Mouse (Mus musculus): Measurements from ENCODE around the gene Rplp0. TPM values are rescaled to one million over a fixed set of nuclear protein-coding genes. Genes with fewer than 3 reads are reported as not detected.

The Rplp0 gene
- total and polyA plus RNA-seq, 2 experiments from 2014 or later, result 796 to 1,861 TPM

DNA sequence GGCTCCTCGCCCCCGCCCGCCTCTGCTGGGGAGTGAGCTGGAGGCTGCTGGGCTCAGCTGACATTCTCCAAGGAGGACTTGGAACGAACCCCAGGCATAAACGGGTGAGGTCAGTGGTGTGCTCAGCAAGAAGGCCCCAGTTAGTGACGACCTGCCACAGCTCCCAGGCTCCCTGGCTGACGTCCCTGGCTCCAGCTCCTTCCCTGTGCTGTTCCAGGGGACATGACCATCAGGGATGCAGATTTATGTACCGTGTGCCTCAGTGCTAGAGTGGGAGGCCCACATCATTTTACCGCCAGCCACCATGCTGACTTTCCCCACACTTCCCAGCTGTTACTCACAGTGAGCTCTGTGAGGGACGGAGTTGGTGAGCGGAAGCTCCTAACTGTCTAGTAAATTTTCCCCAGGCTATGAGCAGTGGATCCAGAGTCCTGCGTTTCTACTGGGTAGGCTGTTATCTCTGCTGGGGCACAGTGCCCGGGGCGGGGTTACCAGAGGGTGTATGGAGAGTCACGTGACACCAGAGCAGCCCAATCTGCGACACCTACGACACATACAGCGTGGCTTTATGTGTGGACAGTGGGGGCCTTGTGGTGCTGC is 27.5 kb upstream of the Rplp0 start:
- Histone ChIP-seq H3K9me3 (ENCODE audit: low read length) (no peaks in the 10 kb centered on the region), H3K27me3 (ENCODE audit: insufficient read depth, low read length) (no peaks in the 10 kb centered on the region), H3K36me3 (ENCODE audit: insufficient read depth, low read length) (no peaks in the 10 kb centered on the region), H3K4me3 (ENCODE audit: low read length) (no peak overlapping the region), H3K9ac (replicated peaks; ENCODE audit: low read length) (no peak overlapping the region), H3K4me1 (ENCODE audit: insufficient read depth, low read length) (peaks cover 38% of the 10 kb centered on the region), H3K27ac (peak overlapping the region; percentile 66), H3K4me2 (ENCODE audit: low read depth, low read length) (0 out of 2 replicates have a peak overlapping the region, but pooled peaks have one; percentile 18)
- WGBS, result 35% methylated on average over 18 of the region's 18 CpGs
- no peak for TF ChIP-seq CTCF (IDR thresholded peaks at IDR 0.05; ENCODE audit: low read depth)
- ATAC-seq, result peak; percentile 78
- peak; percentile 79 for DNase-seq (ENCODE audit: low spot score)

DNA sequence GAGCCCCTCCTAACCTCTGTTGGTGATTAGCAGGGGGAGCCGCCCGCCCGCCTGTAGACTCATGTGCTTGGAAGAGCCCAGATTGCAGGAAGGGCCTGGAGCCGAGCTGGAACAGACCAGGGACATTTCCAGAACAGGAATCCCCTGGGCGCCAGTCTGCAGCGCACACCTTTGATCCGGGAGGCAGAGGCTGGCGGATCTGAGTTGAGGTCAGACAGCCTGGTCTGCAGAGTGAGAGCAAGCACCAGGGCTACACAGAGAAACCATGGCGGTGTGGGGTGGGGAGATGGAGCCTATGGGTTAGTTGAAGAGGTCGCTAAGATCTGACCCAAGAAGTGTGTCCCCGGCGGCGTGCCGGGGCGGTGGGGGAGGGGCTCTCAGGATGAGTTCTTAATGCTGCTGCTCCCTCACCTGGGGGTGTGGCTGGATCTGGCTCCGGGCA is 25.0 kb upstream of the Rplp0 start:
- Histone ChIP-seq H3K4me2 (ENCODE audit: low read depth, low read length) (no peak overlapping the region), H3K27me3 (ENCODE audit: insufficient read depth, low read length) (no peaks in the 10 kb centered on the region), H3K9me3 (ENCODE audit: low read length) (no peaks in the 10 kb centered on the region), H3K4me3 (ENCODE audit: low read length) (no peak overlapping the region), H3K4me1 (ENCODE audit: insufficient read depth, low read length) (peaks cover 36% of the 10 kb centered on the region), H3K9ac (replicated peaks; ENCODE audit: low read length) (no peak overlapping the region), H3K36me3 (ENCODE audit: insufficient read depth, low read length) (no peaks in the 10 kb centered on the region), H3K27ac (no peak overlapping the region)
- TF ChIP-seq CTCF (IDR thresholded peaks at IDR 0.05; ENCODE audit: low read depth), result no peak
- no peak for DNase-seq (ENCODE audit: low spot score)
- WGBS, result 32% methylated on average over 16 of the region's 16 CpGs
- no peak for ATAC-seq

DNA sequence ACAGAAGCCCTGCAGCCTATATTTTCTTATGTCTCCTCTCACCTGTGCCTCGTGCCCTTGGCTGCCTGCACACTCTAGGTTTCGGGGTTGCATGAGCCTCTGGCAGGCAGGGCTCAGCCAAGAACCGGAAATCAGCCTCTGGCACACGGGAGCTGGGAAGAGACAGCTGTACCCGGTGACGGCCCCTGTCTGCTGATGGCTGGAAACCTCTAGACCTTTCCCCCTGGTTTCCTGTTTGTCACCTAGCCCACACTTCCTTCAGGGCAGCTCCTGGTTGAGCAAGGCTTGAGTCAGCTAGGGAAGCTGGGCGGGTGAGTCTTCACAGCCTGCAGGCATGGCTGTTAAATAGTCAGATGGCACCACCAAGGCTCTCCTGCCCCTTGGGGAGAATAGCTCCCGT is 24.4 kb upstream of the Rplp0 start:
- DNase-seq (ENCODE audit: low spot score) (no peak), ATAC-seq (no peak)
- WGBS, result 65% methylated on average over 8 of the region's 8 CpGs
- Histone ChIP-seq H3K9ac (replicated peaks; ENCODE audit: low read length) (no peak overlapping the region), H3K27me3 (ENCODE audit: insufficient read depth, low read length) (no peaks in the 10 kb centered on the region), H3K4me3 (ENCODE audit: low read length) (no peak overlapping the region), H3K27ac (no peak overlapping the region; the same call in 1 of the 2 replicates), H3K36me3 (ENCODE audit: insufficient read depth, low read length) (no peaks in the 10 kb centered on the region), H3K9me3 (ENCODE audit: low read length) (no peaks in the 10 kb centered on the region), H3K4me1 (ENCODE audit: insufficient read depth, low read length) (peaks cover 32% of the 10 kb centered on the region), H3K4me2 (ENCODE audit: low read depth, low read length) (no peak overlapping the region)
- no peak for TF ChIP-seq CTCF (IDR thresholded peaks at IDR 0.05; ENCODE audit: low read depth)

DNA sequence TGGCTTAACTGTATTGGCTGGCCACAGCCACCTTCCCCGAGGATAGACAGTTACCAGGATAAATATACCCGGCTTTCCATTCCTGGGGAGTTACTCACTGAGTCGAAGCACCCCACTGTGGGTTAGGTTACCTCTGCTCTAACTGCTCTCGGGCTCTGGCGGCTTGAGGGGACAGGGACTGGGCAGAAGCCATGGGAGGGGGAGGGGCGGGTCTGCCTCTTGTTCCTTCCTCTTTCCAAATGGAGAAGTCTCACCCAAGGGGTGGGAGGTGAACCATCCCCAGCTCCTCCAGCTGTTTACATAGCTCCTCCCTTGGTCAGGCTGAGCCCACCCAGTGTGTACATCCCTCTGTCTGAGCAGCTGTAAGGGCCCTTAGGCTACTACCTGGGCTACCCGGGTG is 23.6 kb upstream of the Rplp0 start:
- H3K4me1 ChIP-seq (ENCODE audit: insufficient read depth, low read length), result peaks cover 24% of the 10 kb centered on the region

DNA sequence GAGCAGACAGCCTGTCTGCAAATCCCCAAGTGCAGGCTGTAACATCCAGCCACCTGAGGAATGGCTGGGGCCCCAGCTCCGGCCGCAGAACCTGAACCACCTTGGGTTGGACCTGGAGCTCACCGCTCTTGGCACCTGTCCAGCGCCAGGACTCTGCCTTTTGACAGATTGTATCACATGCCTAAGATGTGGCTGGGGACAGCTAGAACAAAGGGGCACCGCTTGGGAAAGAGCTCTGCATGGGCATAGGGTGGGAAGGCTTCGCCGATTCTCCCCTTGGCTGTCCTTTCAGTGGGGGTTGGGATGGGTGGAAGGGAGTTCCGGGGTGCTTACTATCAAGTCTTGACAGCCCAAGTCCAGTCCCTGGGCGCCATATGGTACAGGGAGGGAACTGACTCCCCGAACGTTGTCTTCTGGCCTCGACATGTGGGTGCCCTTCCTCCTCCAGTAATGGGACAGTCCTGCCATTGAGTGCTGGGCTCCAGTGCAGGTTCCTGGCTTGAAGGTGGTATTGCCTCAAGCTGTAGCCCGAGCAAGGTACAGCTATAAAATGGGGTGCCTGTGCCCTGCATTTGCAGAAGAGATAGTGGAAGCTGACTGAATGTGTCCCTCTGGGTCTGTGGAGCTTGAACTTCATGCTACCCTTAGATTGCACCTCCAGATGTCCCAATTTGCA is 21.1 kb upstream of the Rplp0 start:
- ATAC-seq (no peak), DNase-seq (ENCODE audit: low spot score) (no peak)
- H3K9ac ChIP-seq (replicated peaks; ENCODE audit: low read length), result no peak overlapping the region
- no peak overlapping the region for H3K4me3 ChIP-seq (ENCODE audit: low read length)
- H3K27ac ChIP-seq, result peak overlapping the region; percentile 41; the same call in 1 of the 2 replicates
- H3K27me3 ChIP-seq (ENCODE audit: insufficient read depth, low read length), result no peaks in the 10 kb centered on the region
- no peaks in the 10 kb centered on the region for H3K9me3 ChIP-seq (ENCODE audit: low read length)
- H3K4me2 ChIP-seq (ENCODE audit: low read depth, low read length), result peak overlapping the region; percentile 21; the same call in 1 of the 2 replicates
- peaks cover 5% of the 10 kb centered on the region for H3K4me1 ChIP-seq (ENCODE audit: insufficient read depth, low read length)
- H3K36me3 ChIP-seq (ENCODE audit: insufficient read depth, low read length), result no peaks in the 10 kb centered on the region
- TF ChIP-seq CTCF (IDR thresholded peaks at IDR 0.05; ENCODE audit: low read depth), result no peak
- 52% methylated on average over 13 of the region's 13 CpGs for WGBS

More for the DNA sequence above, 23.6 kb upstream of the Rplp0 start:
- WGBS, result 49% methylated on average over 7 of the region's 7 CpGs
- Histone ChIP-seq H3K4me3 (ENCODE audit: low read length) (no peak overlapping the region), H3K36me3 (ENCODE audit: insufficient read depth, low read length) (no peaks in the 10 kb centered on the region), H3K27ac (no peak overlapping the region), H3K9ac (replicated peaks; ENCODE audit: low read length) (no peak overlapping the region), H3K4me2 (ENCODE audit: low read depth, low read length) (no peak overlapping the region), H3K27me3 (ENCODE audit: insufficient read depth, low read length) (no peaks in the 10 kb centered on the region), H3K9me3 (ENCODE audit: low read length) (no peaks in the 10 kb centered on the region)
- ATAC-seq (no peak), DNase-seq (ENCODE audit: low spot score) (no peak)
- no peak for TF ChIP-seq CTCF (IDR thresholded peaks at IDR 0.05; ENCODE audit: low read depth)

DNA sequence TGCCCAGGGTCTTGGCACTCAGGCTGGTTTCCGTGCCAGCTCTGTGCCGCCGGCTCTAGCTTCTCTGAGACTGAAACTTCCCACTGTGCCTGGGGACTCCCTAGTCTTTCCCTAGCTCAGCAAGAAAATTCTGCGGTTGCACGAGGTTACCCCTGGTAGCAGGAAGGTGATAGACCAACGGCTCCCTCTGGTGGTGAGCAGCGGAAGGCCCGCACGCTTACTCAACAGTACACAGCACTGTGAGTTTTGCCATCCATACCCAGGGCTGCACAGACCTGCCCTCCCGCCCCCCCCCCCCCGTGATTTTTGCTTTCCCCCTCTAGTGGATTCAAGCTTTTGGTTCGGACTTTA is 20.6 kb upstream of the Rplp0 start:
- H3K4me2 ChIP-seq (ENCODE audit: low read depth, low read length), result 0 out of 2 replicates have a peak overlapping the region, but pooled peaks have one; percentile 21
- H3K9me3 ChIP-seq (ENCODE audit: low read length), result no peaks in the 10 kb centered on the region
- under 1% methylated on average over 12 of the region's 12 CpGs for WGBS
- no peaks in the 10 kb centered on the region for H3K36me3 ChIP-seq (ENCODE audit: insufficient read depth, low read length)
- peak; percentile 92 for TF ChIP-seq CTCF (IDR thresholded peaks at IDR 0.05; ENCODE audit: low read depth)
- H3K27me3 ChIP-seq (ENCODE audit: insufficient read depth, low read length), result no peaks in the 10 kb centered on the region
- H3K9ac ChIP-seq (replicated peaks; ENCODE audit: low read length), result no peak overlapping the region
- peaks cover 10% of the 10 kb centered on the region for H3K4me1 ChIP-seq (ENCODE audit: insufficient read depth, low read length)
- H3K27ac ChIP-seq, result peak overlapping the region; percentile 41; the same call in 1 of the 2 replicates
- DNase-seq (ENCODE audit: low spot score) (peak; percentile 95), ATAC-seq (peak; percentile 92)
- H3K4me3 ChIP-seq (ENCODE audit: low read length), result no peak overlapping the region
